Mouse (Mus musculus): Measurements from ENCODE around the gene Adamts17.

Adamts17 gene

DNA sequence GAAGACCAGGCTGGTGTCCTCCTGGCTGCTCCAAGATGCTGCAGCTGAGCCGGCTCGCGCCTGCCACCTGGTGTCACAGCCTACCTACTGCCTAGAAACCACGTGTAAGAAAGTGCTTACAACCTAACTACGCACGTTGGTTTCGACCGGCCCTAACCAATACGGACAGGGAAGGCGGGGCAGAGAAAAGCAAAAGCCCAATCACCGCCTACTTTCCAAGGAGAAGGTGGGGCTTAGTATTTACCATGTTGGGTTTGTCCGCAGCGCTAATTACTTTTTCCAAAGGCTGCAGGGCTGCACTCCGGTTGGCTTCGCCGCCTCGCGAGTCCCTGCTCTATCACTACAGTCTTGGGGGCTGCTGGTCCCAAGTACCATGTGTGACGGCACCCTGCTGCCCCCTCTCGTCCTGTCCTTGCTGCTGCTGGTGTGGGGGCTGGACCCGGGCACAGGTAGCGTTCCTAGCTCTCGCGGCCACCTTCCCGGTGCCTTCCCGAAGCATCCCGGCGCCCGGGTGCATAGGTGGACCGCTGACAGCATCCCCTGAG is at the start of gene Adamts17:
TSS of gene Adamts17 (plus strand) at position 273 of the 545 bp plus-strand sequence.
- no peaks in the 10 kb centered on the region for H3K27me3 ChIP-seq (ENCODE audit: control insufficient read depth, insufficient read depth, low read length, poor library complexity, severe bottlenecking)
- DNase-seq (ENCODE audit: low read depth, low spot score), result peak; percentile 85
- H3K36me3 ChIP-seq (ENCODE audit: control insufficient read depth, insufficient read depth, low read length, poor library complexity, severe bottlenecking), result no peaks in the 10 kb centered on the region

DNA sequence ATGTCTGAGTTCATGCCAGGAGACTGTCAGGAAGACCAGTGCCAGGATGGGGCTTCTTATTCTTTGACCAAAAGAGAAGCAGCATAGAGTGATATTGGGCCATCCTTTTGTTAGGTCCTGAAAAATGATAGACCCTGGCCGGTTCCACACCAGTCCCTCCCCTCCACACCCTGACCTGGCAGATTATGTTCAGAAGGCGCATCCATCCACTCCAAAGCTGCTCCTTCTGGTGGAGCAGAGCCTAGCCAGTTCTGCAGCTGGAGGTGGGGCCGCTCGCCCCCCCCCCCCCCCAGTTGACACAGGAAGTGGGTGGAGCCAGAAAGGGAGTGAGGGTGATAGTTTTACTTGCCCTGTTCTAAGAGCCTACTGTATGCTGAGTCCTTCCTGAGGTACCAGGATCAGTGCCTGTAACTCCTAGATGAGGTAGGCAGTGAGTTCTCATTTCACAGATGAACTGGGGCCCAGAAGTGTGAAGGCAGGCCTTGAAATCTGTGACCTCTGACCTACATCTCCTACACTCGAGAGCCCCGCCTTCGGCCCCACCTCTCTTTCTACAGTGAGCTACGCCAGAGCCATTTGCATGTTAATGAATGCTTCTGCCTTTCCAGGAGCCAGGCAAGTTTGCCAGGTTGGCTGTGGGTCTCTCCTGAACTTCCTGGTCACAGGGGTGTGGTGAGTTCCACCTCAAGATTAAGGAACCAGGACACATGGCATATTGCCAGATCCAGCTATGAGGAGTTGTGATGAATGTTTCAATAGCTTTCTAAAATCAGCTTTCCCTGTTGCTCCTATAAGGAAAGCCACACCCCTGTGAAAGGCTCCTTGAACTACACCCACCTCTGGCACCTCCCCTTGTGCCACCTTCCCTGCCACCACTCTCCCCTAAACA is 49.4 kb upstream of the Adamts17 start:
- no peak for DNase-seq (ENCODE audit: low read depth, low spot score)
- H3K36me3 ChIP-seq (ENCODE audit: control insufficient read depth, insufficient read depth, low read length, poor library complexity, severe bottlenecking), result no peaks in the 10 kb centered on the region
- H3K27me3 ChIP-seq (ENCODE audit: control insufficient read depth, insufficient read depth, low read length, poor library complexity, severe bottlenecking), result no peaks in the 10 kb centered on the region

DNA sequence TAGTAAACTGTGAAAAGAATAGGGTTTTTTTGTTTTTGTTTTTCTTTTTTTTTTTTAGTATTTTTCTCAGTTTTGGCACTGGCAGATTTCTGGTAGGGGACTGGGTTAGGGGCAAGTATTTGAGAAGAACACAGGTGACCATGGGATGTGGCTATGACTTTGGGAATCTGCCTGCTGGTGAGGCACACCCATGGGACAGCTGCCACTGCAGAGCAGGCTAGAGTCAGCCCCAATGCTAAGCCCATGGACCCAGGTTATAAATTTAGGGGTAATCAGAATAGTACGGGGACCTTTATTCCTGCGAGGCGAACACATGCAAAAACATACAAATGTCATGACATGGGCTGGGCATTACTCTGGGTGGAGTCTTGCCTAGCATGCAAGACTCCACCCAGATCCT is 48.5 kb upstream of the Adamts17 start:
- no peaks in the 10 kb centered on the region for H3K36me3 ChIP-seq (ENCODE audit: control insufficient read depth, insufficient read depth, low read length, poor library complexity, severe bottlenecking)

DNA sequence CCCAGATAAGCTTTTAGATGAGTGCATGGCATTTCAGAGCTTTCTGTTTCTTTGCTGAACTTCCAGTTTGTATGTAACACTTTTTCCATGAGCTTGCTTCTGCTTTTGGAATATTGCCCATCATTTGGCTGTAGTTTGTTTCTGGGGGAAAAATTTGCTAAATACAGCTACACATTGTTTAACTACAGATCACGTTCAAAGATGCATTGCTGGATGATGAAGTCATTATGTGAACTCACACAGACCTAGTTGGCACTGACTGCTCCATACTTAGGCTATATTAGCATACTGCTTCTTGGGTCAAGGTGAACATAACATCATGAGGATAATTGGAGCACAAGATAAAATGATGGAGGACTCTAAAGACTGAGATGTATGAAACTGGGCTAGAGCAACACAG is 42.6 kb upstream of the Adamts17 start:
- no peak for DNase-seq (ENCODE audit: low read depth, low spot score)
- no peaks in the 10 kb centered on the region for H3K27me3 ChIP-seq (ENCODE audit: control insufficient read depth, insufficient read depth, low read length, poor library complexity, severe bottlenecking)

More for the DNA sequence above, 48.5 kb upstream of the Adamts17 start:
- no peaks in the 10 kb centered on the region for H3K27me3 ChIP-seq (ENCODE audit: control insufficient read depth, insufficient read depth, low read length, poor library complexity, severe bottlenecking)
- DNase-seq (ENCODE audit: low read depth, low spot score), result no peak

DNA sequence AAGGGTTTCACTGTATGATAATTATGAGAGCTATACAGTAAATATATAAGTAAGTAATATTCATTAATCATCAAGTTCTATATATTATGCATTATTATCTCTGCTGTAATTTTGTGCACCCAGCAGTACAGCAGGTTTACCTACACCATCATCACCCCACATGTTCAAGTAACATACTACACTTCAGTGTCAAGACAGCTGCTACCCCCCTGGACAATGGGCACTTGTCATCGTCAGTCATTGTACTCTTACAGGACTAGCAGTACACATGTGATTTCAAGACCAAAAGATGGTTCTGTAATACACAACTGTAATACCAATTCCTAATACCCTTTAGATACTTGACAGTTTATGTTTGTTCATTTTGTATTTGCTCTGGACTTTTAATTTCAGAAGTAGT is 42.2 kb upstream of the Adamts17 start:
- no peak for DNase-seq (ENCODE audit: low read depth, low spot score)
- no peaks in the 10 kb centered on the region for H3K27me3 ChIP-seq (ENCODE audit: control insufficient read depth, insufficient read depth, low read length, poor library complexity, severe bottlenecking)

More for the DNA sequence above, 42.6 kb upstream of the Adamts17 start:
- H3K36me3 ChIP-seq (ENCODE audit: control insufficient read depth, insufficient read depth, low read length, poor library complexity, severe bottlenecking), result no peaks in the 10 kb centered on the region

DNA sequence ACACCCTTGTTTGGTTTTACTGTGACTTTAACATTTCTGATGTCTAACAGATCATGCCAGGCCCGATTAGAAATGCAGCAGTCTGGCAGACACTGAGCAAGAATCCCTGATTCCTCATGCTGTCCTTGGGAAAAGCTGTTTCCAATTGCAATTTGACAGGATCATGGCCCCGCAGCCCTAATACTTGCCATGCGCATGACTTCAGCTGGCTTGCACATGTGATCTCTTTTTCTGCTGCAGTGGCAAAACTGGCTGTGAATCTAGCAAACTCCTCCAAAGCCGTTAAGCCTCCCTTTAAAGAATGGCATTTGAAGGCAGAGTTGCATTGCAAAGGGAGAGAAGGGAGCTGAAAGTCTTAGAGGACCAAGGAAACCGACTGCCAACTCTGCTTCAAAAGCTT is 40.7 kb upstream of the Adamts17 start:
- Histone ChIP-seq H3K36me3 (ENCODE audit: control insufficient read depth, insufficient read depth, low read length, poor library complexity, severe bottlenecking) (no peaks in the 10 kb centered on the region), H3K27me3 (ENCODE audit: control insufficient read depth, insufficient read depth, low read length, poor library complexity, severe bottlenecking) (no peaks in the 10 kb centered on the region)
- no peak for DNase-seq (ENCODE audit: low read depth, low spot score)

More for the DNA sequence above, 42.2 kb upstream of the Adamts17 start:
- no peaks in the 10 kb centered on the region for H3K36me3 ChIP-seq (ENCODE audit: control insufficient read depth, insufficient read depth, low read length, poor library complexity, severe bottlenecking)

DNA sequence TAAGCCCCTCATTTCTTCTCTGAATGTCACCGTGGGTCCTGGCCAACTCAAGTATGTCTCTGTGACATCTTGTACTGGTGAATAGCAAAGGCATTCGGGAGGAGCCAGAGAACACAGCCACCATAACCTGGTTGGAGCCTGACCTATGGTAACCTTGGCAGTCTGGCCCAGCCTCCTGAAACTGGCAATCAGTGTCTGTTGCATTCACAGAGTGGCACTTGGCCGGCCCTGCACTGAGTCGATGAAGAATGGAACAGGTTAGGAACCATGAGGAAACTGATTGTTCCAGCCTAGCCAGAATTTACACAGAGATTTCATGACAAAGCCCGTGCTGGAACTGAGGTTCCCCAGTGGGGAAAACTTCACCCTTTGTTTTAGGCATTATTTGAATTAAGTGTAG is 38.8 kb upstream of the Adamts17 start:
- no peaks in the 10 kb centered on the region for H3K36me3 ChIP-seq (ENCODE audit: control insufficient read depth, insufficient read depth, low read length, poor library complexity, severe bottlenecking)
- no peak for DNase-seq (ENCODE audit: low read depth, low spot score)
- H3K27me3 ChIP-seq (ENCODE audit: control insufficient read depth, insufficient read depth, low read length, poor library complexity, severe bottlenecking), result no peaks in the 10 kb centered on the region

DNA sequence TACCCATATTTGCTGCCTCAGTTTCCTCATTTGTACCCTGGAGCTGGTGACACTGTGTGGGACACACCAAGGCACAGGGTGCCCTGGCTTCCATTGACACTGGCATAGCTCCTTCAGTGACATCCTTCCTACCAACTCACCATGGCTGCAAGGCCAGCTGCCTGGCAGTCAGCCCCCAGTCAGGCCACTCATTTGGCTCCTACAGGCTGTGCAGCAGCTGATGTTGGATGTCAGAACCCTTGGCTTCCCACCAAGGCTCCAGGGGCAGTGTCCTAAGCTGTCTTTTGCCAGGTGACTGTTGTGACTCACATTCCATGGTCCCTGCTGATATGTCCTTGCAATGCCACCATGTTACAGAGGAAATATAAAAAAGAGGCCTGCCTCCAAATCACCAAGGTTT is 37.8 kb upstream of the Adamts17 start:
- Histone ChIP-seq H3K36me3 (ENCODE audit: control insufficient read depth, insufficient read depth, low read length, poor library complexity, severe bottlenecking) (no peaks in the 10 kb centered on the region), H3K27me3 (ENCODE audit: control insufficient read depth, insufficient read depth, low read length, poor library complexity, severe bottlenecking) (no peaks in the 10 kb centered on the region)

DNA sequence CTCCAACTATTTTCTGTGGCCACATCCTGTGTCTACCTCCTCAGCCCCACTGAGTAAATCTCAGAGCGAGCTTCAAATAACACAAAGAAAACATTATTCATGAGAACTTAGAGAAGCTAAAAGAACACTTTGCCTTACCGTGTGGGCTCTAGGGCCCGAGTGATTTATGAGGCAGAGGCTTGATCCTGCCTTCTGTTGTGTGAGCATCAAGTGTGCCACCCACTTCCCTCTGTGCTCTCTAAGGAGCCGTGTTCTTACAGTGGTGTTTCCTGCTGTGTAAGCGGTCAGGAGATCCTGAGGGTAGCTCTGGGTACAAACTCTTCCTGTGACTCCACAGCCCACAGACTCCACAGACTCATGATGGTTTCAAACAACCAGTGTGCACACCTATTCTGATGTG is 35.7 kb upstream of the Adamts17 start:
- H3K27me3 ChIP-seq (ENCODE audit: control insufficient read depth, insufficient read depth, low read length, poor library complexity, severe bottlenecking), result no peaks in the 10 kb centered on the region
- DNase-seq (ENCODE audit: low read depth, low spot score), result no peak
- no peaks in the 10 kb centered on the region for H3K36me3 ChIP-seq (ENCODE audit: control insufficient read depth, insufficient read depth, low read length, poor library complexity, severe bottlenecking)

More for the DNA sequence above, 37.8 kb upstream of the Adamts17 start:
- no peak for DNase-seq (ENCODE audit: low read depth, low spot score)

DNA sequence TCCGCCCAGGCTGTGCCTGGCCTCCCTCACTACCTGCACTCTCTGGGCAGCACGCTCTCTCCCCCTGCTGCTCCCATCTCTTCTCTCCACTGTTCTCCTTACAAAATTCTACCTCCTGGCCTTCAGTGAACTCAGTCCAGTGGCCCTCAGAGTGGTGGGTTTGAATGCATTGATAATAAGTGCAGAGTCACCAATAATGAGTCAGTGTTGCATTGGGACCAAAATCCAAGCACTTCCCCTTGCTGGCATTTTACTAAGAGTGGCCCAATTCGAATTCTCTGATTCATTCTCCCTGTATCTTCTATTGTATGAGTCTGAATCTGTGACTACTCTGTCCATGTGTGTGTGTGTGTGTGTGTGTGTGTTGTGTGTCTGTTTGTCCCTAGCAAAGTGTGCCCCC is 32.7 kb upstream of the Adamts17 start:
- no peak for DNase-seq (ENCODE audit: low read depth, low spot score)
- no peaks in the 10 kb centered on the region for H3K36me3 ChIP-seq (ENCODE audit: control insufficient read depth, insufficient read depth, low read length, poor library complexity, severe bottlenecking)
- no peaks in the 10 kb centered on the region for H3K27me3 ChIP-seq (ENCODE audit: control insufficient read depth, insufficient read depth, low read length, poor library complexity, severe bottlenecking)

DNA sequence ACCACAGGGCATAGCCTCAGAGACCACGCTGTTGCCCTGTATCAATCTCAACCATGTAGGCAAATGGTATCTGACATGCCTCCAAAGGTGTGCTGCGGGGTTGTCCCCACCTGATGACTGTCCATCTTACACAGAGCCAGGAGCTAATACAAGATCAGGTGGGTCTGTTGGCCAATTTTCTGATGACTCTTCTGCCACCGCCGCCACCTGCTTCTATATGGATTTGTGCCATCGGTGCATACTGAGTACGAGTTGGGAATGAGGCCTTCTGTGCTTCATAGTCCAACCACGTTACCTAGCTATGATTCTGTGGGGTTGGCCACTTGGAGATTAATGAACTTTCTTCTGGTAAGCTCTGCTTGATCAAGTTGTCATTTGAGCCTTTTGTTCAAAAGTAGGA is 29.1 kb upstream of the Adamts17 start:
- Histone ChIP-seq H3K27me3 (ENCODE audit: control insufficient read depth, insufficient read depth, low read length, poor library complexity, severe bottlenecking) (no peaks in the 10 kb centered on the region), H3K36me3 (ENCODE audit: control insufficient read depth, insufficient read depth, low read length, poor library complexity, severe bottlenecking) (no peaks in the 10 kb centered on the region)
- no peak for DNase-seq (ENCODE audit: low read depth, low spot score)

DNA sequence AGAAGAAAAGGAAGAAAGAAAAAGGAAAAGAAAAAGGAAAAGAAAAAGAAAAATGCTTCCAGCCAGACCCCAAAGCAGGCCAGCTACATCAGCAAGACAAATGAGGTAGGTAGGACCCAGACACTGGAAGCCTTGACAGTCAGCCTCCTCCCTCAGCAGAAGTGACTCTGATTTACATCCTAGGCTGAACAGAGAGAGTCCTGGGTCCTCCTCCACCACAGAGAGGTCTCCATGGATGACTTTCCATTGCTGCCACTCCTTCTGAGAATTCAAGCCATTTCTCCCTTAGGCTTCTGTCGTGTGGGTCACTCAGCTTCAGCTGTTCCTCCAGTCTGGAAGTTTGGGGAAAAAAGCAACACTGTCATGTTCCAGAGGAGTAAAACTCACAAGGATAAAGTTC is 28.2 kb upstream of the Adamts17 start:
- DNase-seq (ENCODE audit: low read depth, low spot score), result no peak
- H3K36me3 ChIP-seq (ENCODE audit: control insufficient read depth, insufficient read depth, low read length, poor library complexity, severe bottlenecking), result no peaks in the 10 kb centered on the region
- no peaks in the 10 kb centered on the region for H3K27me3 ChIP-seq (ENCODE audit: control insufficient read depth, insufficient read depth, low read length, poor library complexity, severe bottlenecking)

DNA sequence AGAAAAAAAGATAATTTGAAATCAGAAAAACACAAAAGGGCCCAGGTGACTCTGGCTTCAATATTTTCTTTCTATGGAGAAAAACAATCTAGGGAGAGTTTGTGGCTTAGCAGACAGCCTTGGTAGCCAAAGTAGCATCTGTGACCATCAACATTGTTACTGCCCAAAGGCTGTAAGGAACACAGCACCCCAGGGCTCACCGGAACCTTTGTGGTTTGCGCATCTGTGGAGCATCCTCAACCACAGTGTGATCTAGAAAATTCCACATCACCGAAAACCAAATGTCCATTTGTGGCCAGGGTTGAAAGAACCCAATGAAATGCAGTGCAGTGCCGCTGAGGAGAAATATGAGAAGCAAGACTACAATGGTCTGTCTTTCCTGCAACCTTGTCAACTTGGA is 27.2 kb upstream of the Adamts17 start:
- Histone ChIP-seq H3K27me3 (ENCODE audit: control insufficient read depth, insufficient read depth, low read length, poor library complexity, severe bottlenecking) (no peaks in the 10 kb centered on the region), H3K36me3 (ENCODE audit: control insufficient read depth, insufficient read depth, low read length, poor library complexity, severe bottlenecking) (no peaks in the 10 kb centered on the region)
- no peak for DNase-seq (ENCODE audit: low read depth, low spot score)

DNA sequence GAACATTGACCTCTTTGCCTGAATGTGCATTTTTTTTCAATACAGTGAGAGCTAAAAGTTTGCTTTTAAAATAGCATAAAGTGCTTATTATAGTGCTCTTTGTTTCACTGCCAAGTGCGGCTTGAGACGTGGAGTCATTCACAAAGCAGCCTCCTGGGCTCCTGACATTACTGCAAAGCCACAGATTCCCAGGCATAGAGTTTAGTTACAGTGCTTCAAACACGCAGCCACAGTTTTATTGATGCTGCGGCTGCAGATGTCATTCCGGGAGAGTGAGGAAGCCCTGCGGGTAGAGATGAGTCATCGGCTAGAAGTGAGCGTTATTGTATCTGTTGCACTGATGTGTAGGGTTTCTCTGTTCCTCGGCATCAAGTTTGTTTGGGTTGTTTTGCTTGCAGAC is 26.8 kb upstream of the Adamts17 start:
- DNase-seq (ENCODE audit: low read depth, low spot score), result no peak
- no peaks in the 10 kb centered on the region for H3K27me3 ChIP-seq (ENCODE audit: control insufficient read depth, insufficient read depth, low read length, poor library complexity, severe bottlenecking)
- no peaks in the 10 kb centered on the region for H3K36me3 ChIP-seq (ENCODE audit: control insufficient read depth, insufficient read depth, low read length, poor library complexity, severe bottlenecking)

DNA sequence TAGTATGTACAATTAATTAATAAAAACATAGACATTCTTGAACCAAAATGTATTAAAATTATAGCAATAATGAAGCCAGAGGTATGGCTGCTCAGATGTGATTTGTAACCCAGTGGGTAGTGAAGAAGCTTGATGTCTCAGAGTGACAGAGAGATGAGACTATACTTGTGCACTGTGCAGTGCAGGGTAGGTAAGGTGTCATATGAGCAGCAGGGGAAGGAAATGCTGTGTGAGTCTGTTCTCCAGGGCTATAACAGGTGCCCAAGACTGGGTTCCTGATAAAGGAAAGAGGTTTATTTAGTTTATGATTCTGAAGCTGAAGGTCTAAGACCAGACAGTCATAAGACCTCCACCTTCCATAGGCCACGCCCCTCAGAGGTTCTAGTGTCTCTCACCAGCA is 26.4 kb upstream of the Adamts17 start:
- H3K27me3 ChIP-seq (ENCODE audit: control insufficient read depth, insufficient read depth, low read length, poor library complexity, severe bottlenecking), result no peaks in the 10 kb centered on the region
- H3K36me3 ChIP-seq (ENCODE audit: control insufficient read depth, insufficient read depth, low read length, poor library complexity, severe bottlenecking), result no peaks in the 10 kb centered on the region
- DNase-seq (ENCODE audit: low read depth, low spot score), result no peak

Measured in splenic B cell, adult 2 months (primary cell).